Mouse (Mus musculus) gonadal fat pad, adult 2 months (tissue): ENCODE results near the gene Plekhf1. TPM values are rescaled to one million over a fixed set of nuclear protein-coding genes. Genes with fewer than 3 reads are reported as not detected.
A peak's percentile ranks its signal among the peaks of the same experiment; 100 is the strongest.

Experiments used
- DNase-seq: peaks from one replicate; pipeline ENCODE4 v3.0.0-alpha.2; 2012; ENCODE audit warnings: low read depth
- polyA plus RNA-seq: library from polyadenylated mRNA; depleted of rRNA; stranded (reverse); fragments of >200 nt; gene quantifications from 2 replicates; pipeline ENCODE4 v1.2.3, GENCODE M21; 2012; rRNA removed

The Plekhf1 gene
- polyA plus RNA-seq, 1 experiment = 5.7 TPM

- DNase-seq = no peak
Observed at GRCm38 (mm10) chr7:38188281-38189075, 39.3 kb downstream of the Plekhf1 start.

- peak; percentile 72 for DNase-seq
Observed at GRCm38 (mm10) chr7:38187796-38188195, 40.0 kb downstream of the Plekhf1 start.

- DNase-seq = no peak
Observed at GRCm38 (mm10) chr7:38186861-38187260, 41.0 kb downstream of the Plekhf1 start.

GRCm38 (mm10) chr7:38184786-38185185, 43.0 kb downstream of the Plekhf1 start:
- no peak for DNase-seq

- DNase-seq = no peak
Observed at GRCm38 (mm10) chr7:38184418-38184745, 43.4 kb downstream of the Plekhf1 start.

- no peak for DNase-seq
Observed at GRCm38 (mm10) chr7:38183709-38184417, 44.0 kb downstream of the Plekhf1 start.

- no peak for DNase-seq
Observed at GRCm38 (mm10) chr7:38182962-38183687, 44.7 kb downstream of the Plekhf1 start, which contains the start of gene 1600014C10Rik. TSS of gene 1600014C10Rik (plus strand) at chr7:38183217.

- no peak for DNase-seq
Observed at GRCm38 (mm10) chr7:38182596-38182961, 45.2 kb downstream of the Plekhf1 start.

GRCm38 (mm10) chr7:38181366-38181765, 46.5 kb downstream of the Plekhf1 start:
- DNase-seq = no peak

GRCm38 (mm10) chr7:38179896-38180295, 47.9 kb downstream of the Plekhf1 start:
- DNase-seq = no peak

- no peak for DNase-seq
Observed at GRCm38 (mm10) chr7:38176056-38176455, 51.8 kb downstream of the Plekhf1 start.

GRCm38 (mm10) chr7:38174321-38175148, 53.3 kb downstream of the Plekhf1 start:
- DNase-seq = no peak

GRCm38 (mm10) chr7:38173871-38174270, 53.9 kb downstream of the Plekhf1 start:
- DNase-seq = no peak

- DNase-seq = no peak
Observed at GRCm38 (mm10) chr7:38167724-38168141, 60.1 kb downstream of the Plekhf1 start.

Other genes with a start within 250 kb of the Plekhf1 start
- gene Uri1, start 204.5 kb downstream of the Plekhf1 start, polyA plus RNA-seq = 13.4 and 16.0 TPM in 2 replicates
- 3.6 and 5.1 TPM in 2 replicates for gene Ccne1, start 120.5 kb downstream of the Plekhf1 start, polyA plus RNA-seq
- gene 1600014C10Rik, start 44.8 kb downstream of the Plekhf1 start, polyA plus RNA-seq = 39.4 and 44.7 TPM in 2 replicates
- gene Pop4, start 43.4 kb upstream of the Plekhf1 start, polyA plus RNA-seq = 14.8 and 17.1 TPM in 2 replicates